Mouse (Mus musculus): ENCODE measurements around the gene Trpc3. TPM values are rescaled to one million over a fixed set of nuclear protein-coding genes. Genes with fewer than 3 reads are reported as not detected.
"Not testable (repeated sequence)": the region's sequence is repeated elsewhere in the genome, so short reads cannot be mapped to it uniquely, and the experiment has no call there.

Gene Trpc3
- polyA plus RNA-seq, 1 experiment from 2014 or later: 13.4 TPM

- no peaks in the 10 kb centered on the region for H3K27me3 ChIP-seq
- no peak overlapping the region for H3K4me2 ChIP-seq
- no peak overlapping the region for H3K27ac ChIP-seq (replicated peaks)
- 83% methylated on average over 3 of the region's 3 CpGs for WGBS
- H3K4me1 ChIP-seq (replicated peaks): no peaks in the 10 kb centered on the region
- H3K4me3 ChIP-seq: no peak overlapping the region
- no peaks in the 10 kb centered on the region for H3K36me3 ChIP-seq
- H3K9me3 ChIP-seq: no peaks in the 10 kb centered on the region
- no peak overlapping the region for H3K9ac ChIP-seq
- ATAC-seq (ENCODE audit: low FRiP score, low read depth): no peak
These were observed 46.6 kb downstream of the Trpc3 start for GRCm38 (mm10) chr3:36643354-36643753.

GRCm38 (mm10) chr3:36642736-36643135, 47.2 kb downstream of the Trpc3 start:
- Histone ChIP-seq H3K4me1 (replicated peaks) (no peaks in the 10 kb centered on the region), H3K27ac (replicated peaks) (no peak overlapping the region), H3K9me3 (no peaks in the 10 kb centered on the region), H3K36me3 (no peaks in the 10 kb centered on the region), H3K9ac (no peak overlapping the region), H3K27me3 (no peaks in the 10 kb centered on the region), H3K4me2 (no peak overlapping the region), H3K4me3 (no peak overlapping the region)
- 73% methylated on average over 13 of the region's 13 CpGs for WGBS
- ATAC-seq (ENCODE audit: low FRiP score, low read depth): no peak

- no peak for ATAC-seq (ENCODE audit: low FRiP score, low read depth)
- no peaks in the 10 kb centered on the region for H3K27me3 ChIP-seq
- H3K9me3 ChIP-seq: no peaks in the 10 kb centered on the region
- no peaks in the 10 kb centered on the region for H3K36me3 ChIP-seq
- H3K4me2 ChIP-seq: no peak overlapping the region
- no peak overlapping the region for H3K27ac ChIP-seq (replicated peaks)
- WGBS: 62% methylated on average over 2 of the region's 2 CpGs
- H3K4me1 ChIP-seq (replicated peaks): no peaks in the 10 kb centered on the region
- no peak overlapping the region for H3K4me3 ChIP-seq
- H3K9ac ChIP-seq: no peak overlapping the region
These were observed 49.2 kb downstream of the Trpc3 start for GRCm38 (mm10) chr3:36640787-36641186.

- H3K4me1 ChIP-seq (replicated peaks): no peaks in the 10 kb centered on the region
- no peak overlapping the region for H3K4me3 ChIP-seq
- peak; percentile 54 for ATAC-seq (ENCODE audit: low FRiP score, low read depth)
- WGBS: 19% methylated on average over 4 of the region's 4 CpGs
- H3K27me3 ChIP-seq: no peaks in the 10 kb centered on the region
- H3K36me3 ChIP-seq: no peaks in the 10 kb centered on the region
- H3K4me2 ChIP-seq: no peak overlapping the region
- H3K27ac ChIP-seq (replicated peaks): no peak overlapping the region
- no peaks in the 10 kb centered on the region for H3K9me3 ChIP-seq
- no peak overlapping the region for H3K9ac ChIP-seq
These were observed 54.5 kb downstream of the Trpc3 start for GRCm38 (mm10) chr3:36635449-36635848.

GRCm38 (mm10) chr3:36626803-36627202, 63.2 kb downstream of the Trpc3 start:
- ATAC-seq (ENCODE audit: low FRiP score, low read depth): no peak

DNA sequence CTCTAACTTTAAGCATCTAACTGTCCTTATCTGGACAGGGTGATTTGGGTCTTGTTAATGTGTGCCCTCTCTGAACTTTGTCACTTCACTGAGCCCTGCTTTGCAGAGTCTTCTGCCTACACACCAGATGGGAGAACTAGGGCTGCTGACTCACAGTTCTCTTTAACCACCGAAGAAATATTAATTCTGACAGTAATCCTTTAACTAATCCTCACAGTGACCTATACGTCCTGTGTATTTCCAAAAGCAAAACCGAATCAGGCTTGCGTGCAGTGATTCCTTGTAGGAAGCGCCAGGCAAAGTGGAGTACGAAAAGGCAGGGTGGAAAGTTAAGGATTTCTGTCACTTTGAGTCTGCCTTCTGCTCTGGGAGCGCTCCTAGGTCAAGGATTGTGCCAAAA, 71.8 kb downstream of the Trpc3 start:
- Histone ChIP-seq H3K27me3 (no peaks in the 10 kb centered on the region), H3K4me3 (no peak overlapping the region), H3K36me3 (no peaks in the 10 kb centered on the region), H3K4me2 (no peak overlapping the region), H3K9ac (no peak overlapping the region), H3K9me3 (no peaks in the 10 kb centered on the region), H3K4me1 (replicated peaks) (peaks cover 6% of the 10 kb centered on the region), H3K27ac (replicated peaks) (no peak overlapping the region)
- 80% methylated on average over 7 of the region's 7 CpGs for WGBS
- ATAC-seq (ENCODE audit: low FRiP score, low read depth): no peak

More at GRCm38 (mm10) chr3:36626803-36627202, 63.2 kb downstream of the Trpc3 start:
- no peaks in the 10 kb centered on the region for H3K4me1 ChIP-seq (replicated peaks)
- no peak overlapping the region for H3K27ac ChIP-seq (replicated peaks)
- no peak overlapping the region for H3K4me3 ChIP-seq
- WGBS: 92% methylated on average over 2 of the region's 2 CpGs
- H3K9ac ChIP-seq: no peak overlapping the region
- H3K9me3 ChIP-seq: no peaks in the 10 kb centered on the region
- no peak overlapping the region for H3K4me2 ChIP-seq
- H3K36me3 ChIP-seq: no peaks in the 10 kb centered on the region
- H3K27me3 ChIP-seq: no peaks in the 10 kb centered on the region

DNA sequence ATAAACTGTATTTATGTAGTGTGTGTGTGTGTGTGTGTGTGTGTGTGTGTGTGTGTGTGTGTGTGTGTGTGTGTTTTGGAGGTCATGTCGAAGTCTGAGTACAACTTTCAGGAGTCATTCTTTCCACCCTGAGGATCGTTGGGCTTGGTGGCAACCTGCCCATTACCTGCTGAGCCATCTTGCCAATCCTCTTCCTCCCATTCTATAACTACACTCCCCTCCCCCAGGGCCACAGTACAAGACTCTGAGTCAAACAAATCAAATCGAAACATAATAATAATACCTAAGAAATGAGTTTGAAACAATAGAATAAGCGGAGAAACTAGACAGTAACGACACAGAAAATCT, 76.1 kb downstream of the Trpc3 start:
- Histone ChIP-seq H3K9me3 (no peaks in the 10 kb centered on the region), H3K4me2 (peak overlapping the region; percentile 61), H3K27ac (replicated peaks) (peak overlapping the region; percentile 85), H3K4me3 (peak overlapping the region; percentile 72), H3K9ac (no peak overlapping the region), H3K27me3 (no peaks in the 10 kb centered on the region), H3K36me3 (0 out of 2 replicates have a peak, but pooled peaks cover 4% of the 10 kb centered on the region), H3K4me1 (replicated peaks) (peaks cover 12% of the 10 kb centered on the region)
- WGBS: 59% methylated on average over 5 of the region's 5 CpGs
- no peak for ATAC-seq (ENCODE audit: low FRiP score, low read depth)

DNA sequence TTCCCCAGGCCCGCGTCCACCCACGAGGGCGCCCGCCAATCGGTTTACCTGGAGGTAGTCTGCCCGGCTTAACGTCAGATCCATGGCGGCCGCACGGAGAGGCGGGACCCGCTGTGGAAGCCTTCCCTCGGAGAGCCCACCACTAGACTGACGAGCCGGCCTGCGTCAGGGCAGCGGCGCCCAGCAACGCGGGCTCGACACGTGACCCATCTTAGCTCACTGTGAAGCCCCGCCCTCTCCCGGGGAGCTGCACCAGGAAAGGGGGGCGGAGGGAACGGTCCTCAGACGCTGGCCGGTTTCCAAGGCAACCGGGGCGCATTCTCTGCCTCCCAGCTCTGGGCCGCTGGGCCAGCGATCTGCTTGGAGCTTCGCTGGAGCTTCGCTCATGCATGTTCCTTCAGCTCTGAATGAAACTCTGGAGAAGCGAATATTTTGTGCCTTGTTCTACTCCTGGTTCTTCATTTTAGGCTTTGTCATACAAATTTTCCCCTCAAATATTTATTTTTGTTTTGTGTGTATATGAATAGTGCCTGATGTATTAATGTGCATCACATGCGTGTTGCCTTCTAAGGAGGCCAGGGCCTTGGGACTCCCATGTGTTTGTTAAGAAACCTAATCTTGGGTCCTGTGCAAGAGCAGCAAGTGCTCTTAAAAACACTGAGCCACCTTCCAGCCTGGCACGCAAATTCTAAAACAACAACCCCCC, 76.6 kb downstream of the Trpc3 start, which contains the start of gene Bbs7:
Gene Bbs7, minus strand, starts transcription at position 276 of the 706 bp plus-strand sequence.
- H3K9ac ChIP-seq: peak within 1 kb of the TSS; percentile 82
- 3% methylated on average over 34 of the region's 38 CpGs for WGBS
- no peaks in the 10 kb centered on the region for H3K27me3 ChIP-seq
- H3K4me3 ChIP-seq: peak within 1 kb of the TSS; percentile 72
- H3K4me2 ChIP-seq: peak within 1 kb of the TSS; percentile 61
- peak; percentile 99 for ATAC-seq (ENCODE audit: low FRiP score, low read depth)
- peak within 1 kb of the TSS; percentile 85 for H3K27ac ChIP-seq (replicated peaks)
- peaks cover 12% of the 10 kb centered on the region for H3K4me1 ChIP-seq (replicated peaks)
- H3K9me3 ChIP-seq: no peaks in the 10 kb centered on the region
- H3K36me3 ChIP-seq: 0 out of 2 replicates have a peak, but pooled peaks cover 4% of the 10 kb centered on the region

DNA sequence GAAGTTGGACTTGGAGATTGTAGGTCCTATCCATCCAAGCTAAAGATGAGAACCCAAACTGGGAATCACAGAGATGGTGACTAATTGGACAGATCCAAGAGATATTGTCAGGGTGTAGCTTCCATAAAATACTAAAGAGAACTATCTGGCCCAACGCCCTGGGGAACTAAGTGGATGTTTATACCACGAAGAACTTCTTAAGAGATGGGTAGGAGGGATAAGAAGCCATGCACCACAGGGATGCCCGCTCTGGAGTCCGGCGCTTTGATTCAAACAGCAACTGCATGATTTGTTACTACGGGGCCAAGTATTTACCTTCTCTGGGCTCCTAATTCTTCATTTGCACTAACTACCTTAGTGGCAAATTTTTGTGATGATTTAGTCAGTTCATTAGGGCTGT, 77.3 kb downstream of the Trpc3 start:
- Histone ChIP-seq H3K4me1 (replicated peaks) (peaks cover 12% of the 10 kb centered on the region), H3K36me3 (0 out of 2 replicates have a peak, but pooled peaks cover 4% of the 10 kb centered on the region), H3K9me3 (no peaks in the 10 kb centered on the region), H3K27ac (replicated peaks) (peak overlapping the region; percentile 85), H3K9ac (peak overlapping the region; percentile 82), H3K4me2 (peak overlapping the region; percentile 61), H3K27me3 (no peaks in the 10 kb centered on the region), H3K4me3 (peak overlapping the region; percentile 72)
- ATAC-seq (ENCODE audit: low FRiP score, low read depth): peak; percentile 50
- 3% methylated on average over 6 of the region's 6 CpGs for WGBS

DNA sequence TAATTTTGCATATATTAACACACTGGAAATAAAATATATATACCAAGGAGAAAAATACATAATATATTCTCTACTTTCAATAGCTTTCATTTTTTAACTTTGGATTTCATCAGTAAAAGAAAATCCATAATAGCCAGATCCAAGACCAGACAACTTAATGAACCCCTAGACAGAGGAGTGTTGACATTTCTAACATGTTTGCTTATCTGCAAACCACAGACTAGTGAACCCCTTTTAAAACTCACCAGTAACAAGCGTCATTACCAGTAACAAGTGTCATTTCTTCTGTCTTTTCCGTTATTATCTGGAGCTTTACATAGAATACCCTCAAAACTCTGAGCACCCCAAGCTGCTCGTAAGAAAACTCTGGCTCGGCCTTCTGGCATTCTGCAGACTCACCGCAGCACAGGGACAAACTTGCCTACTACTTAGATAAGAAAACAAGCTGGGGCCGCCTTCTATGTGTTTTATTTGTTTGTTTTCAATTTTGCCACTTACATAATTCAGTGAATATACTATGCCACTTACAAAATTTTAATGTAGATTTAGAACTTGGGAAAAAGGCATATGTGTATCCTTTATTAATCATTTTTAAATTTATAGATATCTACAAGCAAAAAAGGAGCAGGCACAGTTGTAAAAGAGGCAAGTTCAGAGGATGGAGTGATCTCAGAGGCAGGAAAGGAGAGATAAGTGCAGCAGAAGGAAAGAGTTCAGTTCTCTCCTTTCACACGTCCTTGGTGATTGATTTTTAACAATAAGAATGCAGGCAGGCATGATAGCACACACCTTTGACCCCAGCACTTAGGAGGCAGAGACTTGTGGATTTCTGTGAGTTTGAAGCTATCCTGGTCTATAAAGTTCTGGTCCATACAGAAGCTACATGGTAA, 83.8 kb downstream of the Trpc3 start:
- no peak overlapping the region for H3K4me3 ChIP-seq
- no peak overlapping the region for H3K4me2 ChIP-seq
- no peaks in the 10 kb centered on the region for H3K27me3 ChIP-seq
- peaks cover 9% of the 10 kb centered on the region; the same call in 1 of the 2 replicates for H3K36me3 ChIP-seq
- H3K9me3 ChIP-seq: no peaks in the 10 kb centered on the region
- no peaks in the 10 kb centered on the region for H3K4me1 ChIP-seq (replicated peaks)
- WGBS: 82% methylated on average over 7 of the region's 7 CpGs
- no peak for ATAC-seq (ENCODE audit: low FRiP score, low read depth)
- H3K9ac ChIP-seq: no peak overlapping the region
- H3K27ac ChIP-seq (replicated peaks): no peak overlapping the region

GRCm38 (mm10) chr3:36599773-36600172, 90.2 kb downstream of the Trpc3 start:
- H3K4me1 ChIP-seq (replicated peaks); H3K4me2 ChIP-seq; ATAC-seq (ENCODE audit: low FRiP score, low read depth); H3K4me3 ChIP-seq; H3K27me3 ChIP-seq; H3K9ac ChIP-seq; H3K27ac ChIP-seq (replicated peaks); H3K9me3 ChIP-seq: not testable (repeated sequence)
- 92% methylated on average over 9 of the region's 9 CpGs for WGBS
- H3K36me3 ChIP-seq: 0 out of 2 replicates have a peak, but pooled peaks cover 11% of the 10 kb centered on the region

DNA sequence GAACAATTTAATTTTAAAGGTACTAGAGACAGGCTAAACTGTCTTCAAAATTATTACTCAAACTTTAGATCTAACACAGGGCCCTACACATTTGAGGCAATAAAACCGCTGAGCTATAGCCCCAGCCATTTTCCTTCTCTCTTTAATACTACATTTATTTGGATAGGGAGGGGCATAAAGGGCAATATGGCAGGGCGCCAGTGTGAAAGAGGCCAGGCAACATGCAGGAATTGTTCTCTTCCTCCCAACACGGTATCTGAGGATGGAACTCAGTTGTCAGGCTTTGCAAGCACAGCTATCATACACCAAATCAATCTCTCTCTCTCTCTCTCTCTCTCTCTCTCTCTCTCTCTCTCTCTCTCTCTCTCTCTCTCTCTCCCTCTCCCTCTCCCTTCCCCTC, 91.2 kb downstream of the Trpc3 start:
- Histone ChIP-seq H3K9me3 (no peaks in the 10 kb centered on the region), H3K27ac (replicated peaks) (no peak overlapping the region), H3K36me3 (0 out of 2 replicates have a peak, but pooled peaks cover 11% of the 10 kb centered on the region), H3K4me3 (no peak overlapping the region), H3K4me1 (replicated peaks) (no peaks in the 10 kb centered on the region), H3K4me2 (no peak overlapping the region), H3K9ac (no peak overlapping the region), H3K27me3 (no peaks in the 10 kb centered on the region)
- ATAC-seq (ENCODE audit: low FRiP score, low read depth): no peak
- WGBS: 72% methylated on average over 3 of the region's 3 CpGs

All from hindbrain, embryonic 15.5 days (tissue).